Mouse (Mus musculus): ENCODE results near the gene Dcaf11.

The Dcaf11 gene

DNA sequence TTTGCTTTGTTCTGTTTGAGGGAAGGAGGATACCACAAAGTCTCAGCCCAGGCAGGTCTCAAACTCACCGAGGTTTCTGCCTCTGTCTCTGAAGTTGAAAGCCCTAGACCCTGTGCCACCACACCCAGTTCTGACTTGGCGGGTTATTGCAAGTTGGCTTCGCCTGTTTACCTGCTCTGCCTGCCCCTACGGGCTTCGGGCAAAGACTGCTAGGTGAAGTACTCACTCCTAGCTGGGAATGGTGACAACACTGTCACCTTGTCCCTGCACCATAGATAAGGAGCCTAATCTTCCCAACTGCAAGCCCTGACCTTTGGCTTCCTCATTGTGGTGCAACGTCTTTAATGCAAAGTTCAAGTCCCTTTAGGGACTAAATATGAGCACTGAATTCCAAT is 25.8 kb downstream of the Dcaf11 start:
- no peak for DNase-seq

DNA sequence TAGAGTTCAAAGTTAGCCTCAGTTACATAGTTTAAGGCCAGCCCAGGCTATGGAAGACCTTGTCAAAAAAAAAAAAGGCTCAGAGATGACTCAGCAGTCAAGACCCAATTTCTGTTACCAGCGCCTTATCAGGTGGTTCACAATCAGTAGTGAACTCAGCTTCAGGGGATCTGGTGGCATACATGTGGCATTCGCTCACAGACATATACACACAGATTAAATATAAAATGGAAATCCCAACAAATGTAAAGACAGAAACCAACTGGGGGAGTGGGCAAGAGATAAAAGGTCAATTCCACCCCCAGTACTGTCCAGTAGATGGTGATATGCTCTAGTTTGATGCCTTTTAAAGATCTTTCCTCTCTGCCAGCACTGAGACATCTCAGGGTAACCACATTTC is 26.3 kb downstream of the Dcaf11 start:
- no peak for DNase-seq

DNA sequence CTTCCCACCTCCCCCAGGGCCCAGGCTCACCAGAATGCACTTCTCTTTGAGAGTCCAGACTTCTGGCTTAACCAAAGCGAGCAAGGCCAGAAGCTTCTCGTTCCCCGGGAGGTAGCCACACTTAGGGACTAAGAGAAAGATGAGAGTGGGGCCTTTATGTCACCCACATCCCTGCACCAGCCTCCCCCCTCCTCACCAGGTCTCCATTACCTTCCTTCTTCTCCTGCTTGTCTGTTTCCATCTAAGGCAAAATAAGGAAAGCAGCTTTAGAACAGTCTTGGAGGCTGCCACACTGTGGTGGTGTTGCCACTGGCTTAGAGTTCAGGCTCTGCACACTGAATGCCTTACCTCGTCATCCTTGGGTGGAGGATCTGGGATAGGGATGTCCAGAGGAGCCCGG is 29.5 kb downstream of the Dcaf11 start:
- no peak for DNase-seq

DNA sequence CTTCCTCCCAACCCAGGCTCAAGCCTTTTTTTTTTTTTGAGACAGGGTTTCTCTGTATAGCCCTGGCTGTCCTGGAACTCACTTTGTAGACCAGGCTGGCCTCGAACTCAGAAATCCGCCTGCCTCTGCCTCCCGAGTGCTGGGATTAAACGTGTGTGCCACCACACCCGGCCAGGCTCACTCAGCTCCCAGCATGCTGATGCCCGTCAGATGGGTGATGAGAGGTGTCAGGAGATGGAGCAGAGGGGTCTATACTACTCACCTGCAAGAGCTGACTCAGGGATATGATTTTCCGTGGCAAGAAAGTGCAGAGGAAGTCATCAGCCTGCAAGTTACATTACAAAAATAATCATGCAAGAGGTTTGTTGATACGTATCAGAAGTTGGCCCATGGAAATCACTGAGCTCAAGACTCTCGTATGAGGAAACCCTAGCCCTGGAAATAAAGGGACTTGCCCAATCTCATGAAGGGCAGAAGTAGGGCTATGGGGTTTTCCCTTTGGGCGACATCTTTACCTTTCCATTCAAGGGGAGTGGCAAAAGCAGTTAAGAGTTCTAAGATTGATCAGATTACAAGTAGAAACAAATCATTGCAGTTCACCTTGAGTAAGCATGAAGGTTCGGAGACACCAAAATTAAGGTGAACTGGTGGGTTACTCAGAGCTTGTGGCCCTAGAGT is 30.1 kb downstream of the Dcaf11 start:
- no peak for DNase-seq

DNA sequence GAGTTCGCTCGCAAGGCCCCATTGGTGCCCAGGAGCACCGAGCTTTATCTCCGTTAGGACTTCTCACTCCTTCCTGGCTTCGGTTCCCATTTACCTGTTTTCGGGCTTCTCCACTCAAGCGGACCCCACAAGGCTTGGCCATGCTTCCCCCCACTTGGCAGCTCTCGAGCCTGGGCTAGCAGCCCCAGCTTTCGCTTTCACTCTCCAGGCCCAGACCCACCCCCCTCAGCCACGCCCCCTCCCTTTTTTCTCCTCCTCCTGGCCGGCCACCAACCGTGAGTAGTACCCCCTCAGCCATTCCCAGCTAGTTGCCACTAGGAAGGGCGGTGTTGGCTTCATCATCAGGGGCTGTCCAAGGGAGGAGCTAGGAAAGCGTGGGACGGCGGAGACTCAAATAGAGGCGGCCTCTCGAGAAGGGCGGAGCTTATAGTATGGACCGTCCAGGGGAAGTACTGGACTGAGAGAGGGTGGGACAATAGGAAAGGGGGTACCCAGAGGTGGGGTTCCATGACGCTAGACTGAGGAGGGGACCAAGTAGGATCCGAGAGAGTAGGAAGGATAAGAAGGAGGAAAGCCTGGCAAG is 31.0 kb downstream of the Dcaf11 start, which contains the start of gene Psme2:
Psme2 (minus strand) TSS at position 366 of the 583 bp plus-strand sequence.
- peak; percentile 75 for DNase-seq

DNA sequence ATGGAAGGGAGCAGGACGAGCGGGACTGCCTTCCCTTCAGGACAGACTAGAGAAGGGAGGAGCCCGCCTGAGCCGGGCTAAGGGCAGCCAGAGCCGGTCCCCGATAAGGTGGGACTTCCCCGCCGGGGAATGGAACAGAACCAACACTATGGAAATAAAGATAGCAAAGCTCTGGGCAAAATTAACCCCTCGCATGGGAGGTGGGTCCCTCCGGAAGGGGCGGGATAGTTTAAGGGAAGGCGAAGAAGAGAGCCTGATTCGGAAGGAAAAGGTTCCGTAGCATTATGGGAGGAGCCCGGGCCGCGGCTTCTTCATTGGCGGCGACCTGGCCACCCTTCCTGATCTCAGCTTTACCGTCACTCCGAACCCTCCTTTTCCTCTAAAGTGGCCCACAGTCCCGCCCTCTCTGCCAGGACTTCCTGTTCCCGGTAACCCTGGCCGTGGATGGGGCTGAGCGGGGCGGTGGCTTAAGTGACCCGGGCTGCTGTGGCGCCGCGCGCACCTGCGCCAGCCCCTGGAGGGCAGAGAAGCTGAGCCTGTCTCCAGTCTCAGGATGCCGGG is 31.6 kb downstream of the Dcaf11 start, which contains the start of gene Rnf31:
Rnf31 (plus strand) TSS at position 378 of the 561 bp plus-strand sequence.
- peak; percentile 83 for DNase-seq

DNA sequence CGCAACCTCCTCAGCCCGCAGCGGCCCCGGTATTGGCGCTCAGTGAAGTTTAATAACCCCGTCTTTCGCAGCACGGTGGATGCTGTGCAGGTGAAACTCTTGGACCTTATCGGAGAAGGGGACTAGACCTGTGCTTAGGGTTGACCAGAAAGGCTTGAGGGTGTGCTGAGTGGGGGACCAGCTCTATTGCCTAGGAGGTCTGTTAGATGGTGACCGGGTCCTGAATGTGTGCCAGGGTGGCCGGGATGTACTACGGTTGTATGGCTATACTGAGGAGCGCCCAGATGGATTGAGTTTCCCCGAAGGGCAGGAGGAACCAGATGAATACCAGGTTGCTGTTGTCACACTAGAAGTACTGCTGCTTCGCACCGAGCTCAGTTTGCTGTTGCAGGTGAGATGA is 32.4 kb downstream of the Dcaf11 start:
- DNase-seq: no peak

DNA sequence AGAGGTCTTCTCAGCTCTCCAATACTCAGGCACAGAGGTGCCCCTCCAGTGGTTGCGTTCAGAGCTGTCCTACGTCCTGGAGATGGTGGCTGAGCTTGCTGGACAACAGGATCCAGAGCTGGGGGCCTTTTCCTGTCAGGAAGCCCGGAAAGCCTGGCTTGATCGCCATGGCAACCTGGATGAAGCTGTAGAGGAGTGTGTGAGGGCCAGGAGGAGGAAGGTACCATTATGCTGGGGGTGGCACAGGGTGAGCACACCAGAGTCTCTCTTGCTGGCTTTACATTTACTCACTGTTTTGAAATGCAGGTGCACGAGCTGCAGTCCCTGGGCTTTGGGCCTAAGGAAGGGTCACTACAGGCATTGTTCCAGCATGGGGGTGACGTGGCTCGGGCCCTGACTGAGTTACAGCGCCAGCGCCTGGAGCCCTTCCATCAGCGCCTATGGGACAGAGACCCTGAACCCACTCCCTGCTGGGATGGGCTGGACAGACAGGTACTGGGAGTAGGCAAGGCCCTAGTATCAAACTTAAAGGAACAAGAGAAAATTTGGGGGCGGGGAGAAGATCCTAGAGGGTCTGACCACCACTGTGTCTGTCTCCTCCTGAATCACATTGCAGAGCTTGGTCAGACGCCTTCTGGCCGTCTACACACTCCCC is 36.4 kb downstream of the Dcaf11 start:
- no peak for DNase-seq

DNA sequence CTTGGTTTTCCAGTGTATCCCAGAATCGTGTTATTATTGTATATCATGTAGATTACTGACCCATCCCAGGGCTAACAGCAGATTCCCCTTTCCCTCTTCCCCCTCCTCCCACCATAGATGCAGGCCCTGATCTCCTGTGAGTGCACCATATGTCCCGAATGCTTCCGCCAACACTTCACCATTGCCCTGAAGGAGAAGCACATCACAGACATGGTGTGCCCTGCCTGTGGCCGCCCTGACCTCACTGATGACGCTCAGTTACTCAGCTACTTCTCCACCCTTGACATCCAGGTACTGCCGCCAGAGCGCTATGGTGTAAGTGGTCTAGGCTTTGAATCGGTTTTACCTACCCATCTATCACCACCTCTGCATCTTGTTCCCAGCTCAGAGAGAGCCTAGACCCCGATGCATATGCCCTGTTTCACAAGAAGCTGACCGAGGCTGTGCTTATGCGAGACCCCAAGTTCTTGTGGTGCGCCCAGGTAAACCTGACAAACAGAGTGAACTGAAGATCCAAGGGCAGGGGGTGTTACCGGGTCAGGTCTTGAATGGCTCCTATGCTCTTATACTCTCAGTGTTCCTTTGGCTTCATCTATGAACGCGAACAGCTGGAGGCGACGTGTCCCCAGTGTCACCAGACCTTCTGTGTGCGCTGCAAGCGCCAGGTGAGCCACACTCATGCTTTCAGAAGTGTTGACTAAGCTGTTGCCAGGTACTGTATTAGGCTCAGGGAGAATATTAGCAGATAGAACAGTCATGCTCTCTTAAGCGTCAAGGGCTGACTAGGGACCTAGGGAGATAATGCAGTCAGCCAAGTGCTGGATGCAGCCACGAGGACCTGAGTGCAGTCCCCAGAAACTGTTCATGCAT is 39.0 kb downstream of the Dcaf11 start:
- DNase-seq: no peak

DNA sequence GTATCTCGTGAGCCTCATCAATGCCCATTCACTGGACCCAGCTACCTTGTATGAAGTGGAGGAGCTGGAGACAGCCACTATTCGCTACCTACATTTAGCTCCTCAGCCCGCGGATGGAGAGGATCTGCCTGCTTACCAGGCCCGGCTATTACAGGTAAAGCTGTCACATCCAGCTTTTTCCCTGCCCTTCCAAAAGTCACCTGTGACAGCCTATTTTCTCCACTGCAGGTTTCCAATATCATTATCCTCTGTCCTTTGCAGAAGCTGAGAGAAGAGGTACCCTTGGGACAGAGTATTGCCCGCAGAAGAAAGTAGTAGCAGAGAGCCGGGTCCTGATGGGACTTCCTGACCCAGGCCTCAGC is 43.4 kb downstream of the Dcaf11 start, which contains the start of gene Irf9:
Irf9 (plus strand) TSS at position 301 of the 362 bp plus-strand sequence.
- DNase-seq: no peak

DNA sequence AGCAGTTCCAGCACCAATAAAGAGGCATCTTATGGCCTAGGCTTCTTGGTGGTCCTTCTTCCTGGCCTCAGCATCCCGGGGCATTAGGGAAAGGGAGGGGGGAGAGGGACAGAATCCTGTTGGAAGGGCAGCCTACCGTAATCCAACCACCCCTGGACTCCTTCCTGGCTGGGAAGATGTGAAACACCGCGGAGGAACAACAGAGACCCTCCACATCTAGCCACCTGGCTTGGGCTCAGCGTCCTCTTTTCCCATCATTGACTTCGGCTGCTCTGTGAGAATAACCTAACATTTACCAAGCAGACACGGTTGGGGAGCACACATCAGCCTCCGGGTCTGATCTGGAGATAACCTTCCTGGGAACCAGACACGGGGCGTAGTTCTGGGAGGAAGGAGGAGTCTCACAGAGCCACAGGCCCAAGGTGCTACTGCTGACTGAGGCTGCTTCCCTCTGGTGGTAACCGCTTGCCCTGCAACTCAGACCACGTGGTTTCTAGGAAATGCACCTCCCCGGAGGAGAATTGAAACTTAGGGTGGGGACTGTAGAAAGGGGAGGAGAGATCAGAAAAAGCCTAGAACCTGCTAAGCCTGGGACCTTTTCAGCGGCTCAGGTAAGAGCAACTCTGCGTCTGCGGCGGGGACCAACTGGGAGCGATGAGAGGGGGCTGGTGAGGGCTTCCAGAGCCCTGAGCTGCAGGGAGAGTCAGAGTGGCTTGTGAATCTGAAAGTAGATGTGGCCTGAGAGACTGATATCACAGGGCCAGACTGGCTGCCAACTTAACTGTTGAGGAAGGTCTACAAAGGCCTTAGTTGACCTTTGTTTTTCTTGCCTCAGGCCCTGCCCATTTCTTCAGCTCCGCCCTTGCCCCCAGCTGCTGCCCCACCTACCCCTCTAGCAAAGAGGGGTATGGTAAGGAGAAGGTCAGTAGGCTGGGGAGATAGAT is 44.1 kb downstream of the Dcaf11 start:
- peak; percentile 93 for DNase-seq

DNA sequence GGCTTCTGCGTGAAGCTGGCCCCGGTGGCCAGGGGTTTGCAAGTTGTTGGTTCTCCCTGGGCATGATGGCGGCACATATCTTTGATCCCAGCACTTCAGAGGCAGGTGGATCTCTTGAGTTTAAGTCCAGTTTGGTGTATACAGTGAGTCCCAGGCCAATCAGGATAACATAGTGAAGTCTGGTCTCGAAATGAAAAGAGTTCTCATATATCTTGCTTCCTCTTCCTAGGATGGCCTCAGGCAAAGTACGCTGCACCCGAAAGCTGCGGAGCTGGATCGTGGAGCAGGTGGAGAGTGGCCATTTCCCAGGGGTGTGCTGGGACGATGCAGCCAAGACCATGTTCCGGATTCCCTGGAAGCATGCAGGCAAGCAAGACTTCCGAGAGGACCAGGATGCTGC is 45.0 kb downstream of the Dcaf11 start:
- no peak for DNase-seq

DNA sequence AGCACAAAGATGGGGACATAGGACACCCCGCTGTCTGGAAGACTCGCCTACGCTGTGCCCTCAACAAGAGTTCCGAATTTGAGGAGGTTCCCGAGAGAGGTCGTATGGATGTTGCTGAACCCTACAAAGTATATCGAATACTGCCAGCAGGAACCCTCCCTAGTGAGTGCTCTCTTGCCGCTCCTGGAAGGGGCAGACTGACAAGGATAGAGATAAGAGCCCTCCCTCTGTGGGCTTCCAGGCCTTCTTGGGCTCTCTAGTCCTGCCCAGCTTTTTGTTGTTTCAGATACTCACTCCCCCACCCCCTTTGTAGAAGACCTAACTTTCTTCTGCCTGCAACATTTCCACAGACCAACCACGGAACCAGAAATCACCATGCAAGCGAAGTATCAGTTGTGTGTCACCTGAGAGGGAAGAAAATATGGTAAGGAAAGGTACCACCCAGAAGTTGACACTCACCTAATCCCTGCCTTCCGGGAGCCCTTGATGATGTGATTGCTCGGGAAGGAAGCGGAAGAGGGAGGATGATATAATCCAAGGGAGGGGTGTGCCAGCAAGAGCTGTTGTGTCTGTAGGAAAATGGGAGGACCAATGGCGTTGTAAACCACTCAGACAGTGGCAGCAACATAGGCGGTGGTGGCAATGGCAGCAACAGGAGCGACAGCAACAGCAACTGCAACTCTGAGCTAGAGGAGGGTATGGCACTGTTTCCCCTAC is 46.1 kb downstream of the Dcaf11 start:
- no peak for DNase-seq

DNA sequence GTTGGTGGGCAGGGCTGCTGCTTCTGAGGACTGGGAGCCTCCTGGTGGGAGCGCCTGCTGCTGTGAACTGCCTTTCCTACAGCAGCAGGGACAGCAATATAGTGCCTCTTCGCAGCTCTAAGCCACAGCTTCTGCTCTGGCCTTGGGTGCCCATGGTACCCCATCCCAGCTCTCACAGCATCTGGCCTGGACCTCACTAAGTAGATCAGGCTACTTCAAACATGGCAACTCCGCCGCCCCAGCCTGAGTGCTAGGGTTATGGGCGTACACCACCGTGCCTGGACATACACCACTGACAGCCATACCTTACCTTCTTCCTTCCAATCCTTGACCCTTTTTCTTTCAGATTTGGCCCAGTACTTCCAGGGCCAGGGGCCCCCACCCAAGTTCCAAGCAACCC is 48.5 kb downstream of the Dcaf11 start:
- DNase-seq: no peak

DNA sequence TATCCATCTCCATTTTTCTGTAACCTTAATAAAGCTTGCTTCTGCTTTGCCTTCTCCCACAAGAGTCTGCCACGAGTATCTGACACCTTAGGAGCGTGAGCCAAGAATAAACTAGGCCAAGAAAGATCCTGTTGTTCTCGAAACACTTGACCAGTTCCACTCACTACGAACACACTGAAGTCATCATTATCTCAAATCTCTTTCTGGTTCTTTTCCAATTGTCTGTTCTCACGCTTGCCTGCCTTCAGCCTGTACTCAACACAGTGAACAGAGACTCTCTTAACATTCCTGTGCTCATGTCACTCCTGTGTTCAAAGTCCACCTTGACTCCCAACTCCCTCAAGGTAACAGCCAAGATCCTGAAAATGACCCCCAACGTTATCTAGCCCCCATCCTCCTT is 53.5 kb downstream of the Dcaf11 start:
- DNase-seq: no peak

DNA sequence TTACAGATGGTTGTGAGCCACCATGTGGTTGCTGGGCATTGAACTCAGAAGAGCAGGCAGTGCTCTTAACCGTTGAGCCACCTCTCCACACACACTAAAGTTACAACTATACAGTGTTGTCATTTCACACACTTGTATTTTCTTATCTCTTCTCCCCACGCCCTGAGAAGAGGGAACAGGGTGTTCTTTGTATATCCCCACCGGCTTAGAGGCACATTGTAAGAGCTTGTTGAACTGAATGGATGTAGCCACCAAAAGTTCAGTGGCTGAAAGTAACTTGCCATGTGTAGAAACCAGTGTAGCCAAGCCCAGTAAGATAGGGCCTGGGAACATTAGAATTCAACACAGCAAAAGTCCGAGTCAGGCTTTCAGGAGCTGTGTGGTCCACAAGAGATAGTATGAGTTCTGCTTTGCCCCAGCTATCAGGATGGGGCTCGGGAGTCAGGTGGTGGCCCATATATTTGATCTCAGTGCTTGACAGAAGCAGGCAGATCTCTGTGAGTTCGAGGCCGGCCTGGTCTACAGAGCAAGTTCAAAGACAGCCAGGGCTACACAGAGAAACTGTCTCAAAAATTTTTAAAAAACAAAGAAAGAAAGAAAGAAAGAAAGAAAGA is 54.9 kb downstream of the Dcaf11 start:
- DNase-seq: no peak

DNA sequence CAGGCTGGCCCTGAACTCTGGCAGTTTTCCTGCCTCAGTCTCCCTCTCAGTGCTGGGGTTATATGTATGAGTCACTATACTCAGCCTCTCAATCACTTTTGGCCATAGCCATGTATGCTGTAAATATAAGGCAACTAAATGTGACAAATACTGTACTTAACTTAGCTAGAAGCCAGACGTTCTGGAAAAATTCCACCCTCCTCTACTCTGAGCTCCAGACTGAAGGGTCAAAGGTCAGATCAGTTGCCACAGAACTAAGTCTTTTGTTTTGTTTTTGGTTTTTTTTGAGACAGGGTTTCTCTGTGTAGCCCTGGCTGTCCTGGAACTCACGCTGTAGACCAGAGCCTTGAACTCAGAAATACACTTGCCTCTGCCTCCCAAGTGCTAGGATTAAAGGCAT is 56.1 kb downstream of the Dcaf11 start:
- DNase-seq: no peak

DNA sequence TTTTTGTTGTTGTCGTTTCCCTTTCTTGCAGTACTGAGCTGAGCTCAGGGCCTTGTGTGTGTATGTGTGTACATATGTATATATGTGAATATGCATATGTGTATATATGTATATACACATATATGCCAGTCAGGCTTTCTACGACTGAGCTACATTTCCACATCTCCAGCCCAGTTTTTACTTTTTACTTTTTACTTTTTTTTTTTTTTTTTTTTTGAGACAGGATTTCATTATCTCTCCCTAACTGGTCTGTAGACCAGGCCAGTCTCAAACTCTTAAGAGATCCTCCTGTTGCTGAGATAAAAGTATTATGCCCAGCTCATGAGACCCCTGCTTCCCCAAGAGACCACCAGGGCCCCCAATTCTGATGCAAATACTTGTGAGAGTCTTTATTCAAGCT is 57.0 kb downstream of the Dcaf11 start:
- no peak for DNase-seq

DNA sequence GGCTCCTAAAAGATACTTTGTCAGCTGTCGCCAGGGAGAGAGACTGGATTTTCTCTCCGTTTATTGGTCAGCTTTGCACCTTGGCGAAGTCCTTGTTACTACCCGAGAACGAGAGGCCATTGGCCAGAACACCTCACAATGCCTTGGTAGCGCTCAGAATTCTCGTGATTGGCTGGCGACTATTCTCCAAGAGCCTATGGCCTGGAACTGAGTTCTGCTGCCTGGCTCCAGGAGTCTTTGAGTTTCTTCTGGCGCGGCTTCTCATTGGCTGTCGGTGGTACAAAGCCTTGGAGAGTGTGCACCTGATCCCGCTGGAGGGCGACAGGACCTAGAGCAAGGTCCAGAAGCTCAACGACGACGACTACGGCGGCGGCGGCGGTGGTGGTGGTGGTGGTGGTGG is 58.0 kb downstream of the Dcaf11 start, which contains the start of gene Rec8:
Rec8 (plus strand) TSS at position 216 of the 400 bp plus-strand sequence.
- DNase-seq: no peak

DNA sequence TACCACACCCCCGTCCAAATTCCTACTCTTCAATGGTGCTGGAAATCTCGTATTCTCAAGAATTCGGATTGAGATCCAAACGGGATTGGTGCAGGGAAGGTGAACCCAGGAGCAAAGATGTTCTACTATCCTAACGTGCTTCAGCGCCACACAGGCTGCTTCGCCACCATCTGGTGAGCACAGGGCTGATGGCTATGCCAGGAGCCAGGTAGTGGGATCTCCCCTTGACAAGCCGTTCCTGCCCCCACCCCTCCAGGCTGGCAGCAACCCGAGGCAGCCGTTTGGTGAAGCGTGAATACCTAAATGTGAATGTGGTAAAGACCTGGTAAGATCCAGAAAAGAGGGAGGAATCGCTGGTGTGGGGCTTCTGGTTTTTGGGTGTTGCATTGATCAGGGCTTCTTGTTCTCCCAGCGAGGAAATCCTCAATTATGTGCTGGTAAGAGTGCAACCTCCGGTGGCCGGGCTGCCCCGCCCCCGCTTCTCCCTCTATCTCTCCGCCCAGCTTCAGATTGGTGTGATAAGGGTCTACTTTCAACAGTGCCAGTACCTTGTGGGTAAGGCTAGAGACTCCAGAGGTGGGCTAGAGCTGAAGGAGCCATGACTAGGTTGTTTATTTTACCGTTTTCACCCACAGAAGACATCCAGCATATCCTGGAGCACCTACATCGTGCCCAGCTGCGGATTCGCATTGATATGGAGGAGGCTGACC is 58.8 kb downstream of the Dcaf11 start:
- DNase-seq: peak; percentile 31

Data from thymus, postnatal 4 days (tissue).